Mouse (Mus musculus) E14TG2a.4 (cell line): ENCODE measurements around the gene Gm42669.

Experiments used
- CTCF ChIP-seq: conservative IDR thresholded peaks from 2 replicates; pipeline ENCODE4 v1.5.1; 2014; ENCODE audit warnings: low read length
- NANOG ChIP-seq: IDR thresholded peaks from 2 replicates; pipeline ENCODE4 v1.6.1; 2014; ENCODE audit warnings: borderline replicate concordance, low read length, mixed read lengths
- POU5F1 ChIP-seq: IDR thresholded peaks from 2 replicates; pipeline ENCODE4 v1.6.1; 2014; ENCODE audit warnings: low read length, borderline replicate concordance

GRCm38 (mm10) chr5:107518602-107519001 lies 11.2 kb downstream of the Gm42669 start:
- TF ChIP-seq CTCF: no peak
- no peak for TF ChIP-seq NANOG
- TF ChIP-seq POU5F1: no peak
